Mouse (Mus musculus) G1E (cell line): ENCODE data around the gene Pparg.

Experiments
- CTCF ChIP-seq: IDR thresholded peaks from 2 replicates; pipeline ENCODE4 v1.5.1; 2012; ENCODE audit warnings: low read depth, low read length, inconsistent platforms, mixed read lengths
- GATA1 ChIP-seq: IDR thresholded peaks from 2 replicates; pipeline ENCODE4 v1.6.1; 2012; ENCODE audit warnings: borderline replicate concordance, low read length, inconsistent platforms, mixed read lengths
- GATA2 ChIP-seq: IDR thresholded peaks from 2 replicates; pipeline ENCODE4 v1.6.1; 2012; ENCODE audit warnings: low read depth, low read length, inconsistent platforms, borderline replicate concordance
- POLR2AphosphoS5 ChIP-seq: IDR thresholded peaks from 2 replicates; pipeline ENCODE4 v1.6.1; 2012; ENCODE audit warnings: low read depth, low read length, inconsistent platforms; ENCODE audit not compliant: insufficient replicate concordance
- TAL1 ChIP-seq: conservative IDR thresholded peaks from 2 replicates; pipeline ENCODE4 v1.6.1; 2012; ENCODE audit warnings: low read depth, low read length, inconsistent platforms, mixed read lengths

GRCm38 (mm10) chr6:115477081-115477695 is 116.4 kb downstream of the Pparg start:
- TF ChIP-seq GATA1 (no peak), CTCF (no peak), TAL1 (no peak), POLR2AphosphoS5 (no peak), GATA2 (no peak)
